Mouse (Mus musculus): Measurements from ENCODE around the gene Atp2a1. TPM values are rescaled to one million over a fixed set of nuclear protein-coding genes. Genes with fewer than 3 reads are reported as not detected.

Gene Atp2a1
- total RNA-seq, 2 experiments from 2014 or later: 0.87 TPM

GRCm38 (mm10) chr7:126450641-126451040, 12.3 kb downstream of the Atp2a1 start:
- no peak for DNase-seq

GRCm38 (mm10) chr7:126449991-126450390, 12.9 kb downstream of the Atp2a1 start:
- no peak for DNase-seq

GRCm38 (mm10) chr7:126448481-126448880, 14.4 kb downstream of the Atp2a1 start:
- no peak for DNase-seq

GRCm38 (mm10) chr7:126446217-126446616, 16.7 kb downstream of the Atp2a1 start:
- no peak for DNase-seq

GRCm38 (mm10) chr7:126445104-126445815, 17.6 kb downstream of the Atp2a1 start:
- no peak for DNase-seq

- no peak for DNase-seq
Measured at GRCm38 (mm10) chr7:126444536-126444935, 18.4 kb downstream of the Atp2a1 start.

GRCm38 (mm10) chr7:126443997-126444396, 18.9 kb downstream of the Atp2a1 start:
- no peak for DNase-seq

- DNase-seq: no peak
Measured at GRCm38 (mm10) chr7:126440134-126440533, 22.8 kb downstream of the Atp2a1 start.

GRCm38 (mm10) chr7:126436851-126437250, 26.1 kb downstream of the Atp2a1 start:
- DNase-seq: peak; percentile 34 to 79

- no peak for DNase-seq
Measured at GRCm38 (mm10) chr7:126435801-126436200, 27.1 kb downstream of the Atp2a1 start.

- no peak for DNase-seq
Measured at GRCm38 (mm10) chr7:126434726-126435125, 28.2 kb downstream of the Atp2a1 start.

GRCm38 (mm10) chr7:126430167-126430566, 32.7 kb downstream of the Atp2a1 start:
- no peak for DNase-seq

GRCm38 (mm10) chr7:126429503-126429898, 33.4 kb downstream of the Atp2a1 start:
- DNase-seq: no peak

- peak; percentile 95 to 98 for DNase-seq
Measured at GRCm38 (mm10) chr7:126428631-126429502, 34.0 kb downstream of the Atp2a1 start, which contains the start of gene Rabep2. Rabep2 (plus strand) TSS chr7:126428759.

GRCm38 (mm10) chr7:126428154-126428553, 34.8 kb downstream of the Atp2a1 start:
- DNase-seq: no peak

- no peak for DNase-seq
Measured at GRCm38 (mm10) chr7:126427323-126427860, 35.5 kb downstream of the Atp2a1 start.

- no peak for DNase-seq
Measured at GRCm38 (mm10) chr7:126424161-126424560, 38.7 kb downstream of the Atp2a1 start.

GRCm38 (mm10) chr7:126421756-126422155, 41.2 kb downstream of the Atp2a1 start:
- DNase-seq: no peak

GRCm38 (mm10) chr7:126418496-126418895, 44.4 kb downstream of the Atp2a1 start:
- no peak for DNase-seq

GRCm38 (mm10) chr7:126417606-126418005, 45.3 kb downstream of the Atp2a1 start:
- DNase-seq: no peak

- no peak for DNase-seq
Measured at GRCm38 (mm10) chr7:126417045-126417444, 45.9 kb downstream of the Atp2a1 start.

- DNase-seq: no peak
Measured at GRCm38 (mm10) chr7:126416615-126417014, 46.3 kb downstream of the Atp2a1 start.

- DNase-seq: peak in 1 of 2 experiments; percentile 18
Measured at GRCm38 (mm10) chr7:126414725-126415124, 48.2 kb downstream of the Atp2a1 start, which contains the start of gene Cd19. Cd19 (minus strand) TSS chr7:126414889.
